Mouse (Mus musculus) urinary bladder, postnatal 10 days (tissue): Measurements from ENCODE around the gene Ctdspl2.
"Not testable (repeated sequence)": the region's sequence is repeated elsewhere in the genome, so short reads cannot be mapped to it uniquely, and the experiment has no call there.

Source experiments
- DNase-seq: peaks from one replicate; pipeline ENCODE4 v3.0.0; 2022; ENCODE audit warnings: low spot score

Gene Ctdspl2

GRCm38 (mm10) chr2:121955765-121956223, at the start of gene Ctdspl2, which contains the start of gene Mageb3:
Gene Ctdspl2 (plus strand): TSS chr2:121956001.
Gene Mageb3 (minus strand): TSS chr2:121956092.
- peak; percentile 78 for DNase-seq

DNA sequence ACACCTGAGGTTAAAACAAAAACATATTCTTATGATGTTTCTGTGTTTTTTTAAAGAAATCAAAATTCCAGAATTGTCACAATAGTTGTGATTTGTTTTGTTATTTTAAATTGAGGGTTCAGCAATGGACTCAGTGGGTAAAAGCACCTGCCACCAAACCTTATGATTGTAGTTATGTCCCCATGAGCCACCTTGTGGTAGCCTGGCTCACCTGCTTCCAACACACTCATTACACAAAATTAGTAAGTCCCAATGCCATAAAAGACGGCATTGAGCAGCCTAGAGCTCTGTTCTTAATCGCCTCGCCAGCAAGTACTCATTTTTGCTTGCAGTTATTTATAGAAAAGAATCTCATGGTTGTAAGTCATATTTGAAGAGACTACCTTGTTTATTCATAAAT, 45.8 kb upstream of the Ctdspl2 start:
- DNase-seq, result no peak

DNA sequence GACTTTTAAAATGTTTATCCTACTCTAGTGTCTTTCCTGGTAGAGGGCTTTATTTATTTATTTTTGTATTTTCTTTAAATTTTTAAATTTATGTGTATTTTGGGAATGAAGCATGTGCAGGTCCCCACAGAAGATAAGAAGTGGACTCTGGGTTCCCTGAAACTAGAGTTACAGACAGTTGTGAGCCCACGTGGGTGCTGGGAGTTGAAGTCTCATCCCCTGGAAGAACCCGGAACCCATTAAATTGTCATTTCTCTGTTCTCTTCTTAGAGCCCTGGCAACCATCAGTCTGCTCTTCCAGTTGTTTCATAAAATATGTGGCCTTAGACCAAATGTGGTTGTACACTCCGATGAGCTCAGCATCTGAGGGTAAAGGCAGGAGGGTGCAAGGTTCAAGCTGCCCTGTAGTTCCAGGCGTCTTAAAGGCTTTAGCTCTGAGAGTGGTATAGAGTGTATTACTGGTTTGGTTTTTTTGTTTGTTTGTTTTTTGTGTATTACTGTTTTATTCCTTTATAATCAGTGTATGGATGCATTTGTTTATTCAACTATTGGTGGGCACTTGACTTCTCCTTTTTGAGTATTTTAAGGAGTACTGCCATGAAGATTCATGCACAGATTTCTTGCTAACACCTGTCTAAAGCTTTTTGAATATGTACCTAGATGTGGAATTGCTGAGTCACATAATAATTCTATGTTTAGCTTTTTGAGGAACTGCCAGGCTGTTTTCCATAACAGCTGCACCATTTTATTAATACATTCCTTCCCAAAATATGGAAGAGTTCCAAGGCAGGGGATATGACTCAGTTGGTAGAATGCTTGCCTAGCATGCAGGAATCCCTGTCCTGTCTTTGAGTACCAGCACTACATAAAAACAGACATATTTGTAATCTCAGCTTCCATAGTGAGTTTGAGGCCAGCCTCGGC, 39.5 kb upstream of the Ctdspl2 start:
- no peak for DNase-seq

GRCm38 (mm10) chr2:121937624-121938023, 18.2 kb upstream of the Ctdspl2 start:
- DNase-seq, result not testable (repeated sequence)

GRCm38 (mm10) chr2:121943364-121943763, 12.4 kb upstream of the Ctdspl2 start:
- no peak for DNase-seq

- DNase-seq, result no peak
Measured at GRCm38 (mm10) chr2:121954971-121955656, 687 bp upstream of the Ctdspl2 start.

- DNase-seq, result peak; percentile 79
Measured at GRCm38 (mm10) chr2:121956224-121957018, 620 bp downstream of the Ctdspl2 start.

DNA sequence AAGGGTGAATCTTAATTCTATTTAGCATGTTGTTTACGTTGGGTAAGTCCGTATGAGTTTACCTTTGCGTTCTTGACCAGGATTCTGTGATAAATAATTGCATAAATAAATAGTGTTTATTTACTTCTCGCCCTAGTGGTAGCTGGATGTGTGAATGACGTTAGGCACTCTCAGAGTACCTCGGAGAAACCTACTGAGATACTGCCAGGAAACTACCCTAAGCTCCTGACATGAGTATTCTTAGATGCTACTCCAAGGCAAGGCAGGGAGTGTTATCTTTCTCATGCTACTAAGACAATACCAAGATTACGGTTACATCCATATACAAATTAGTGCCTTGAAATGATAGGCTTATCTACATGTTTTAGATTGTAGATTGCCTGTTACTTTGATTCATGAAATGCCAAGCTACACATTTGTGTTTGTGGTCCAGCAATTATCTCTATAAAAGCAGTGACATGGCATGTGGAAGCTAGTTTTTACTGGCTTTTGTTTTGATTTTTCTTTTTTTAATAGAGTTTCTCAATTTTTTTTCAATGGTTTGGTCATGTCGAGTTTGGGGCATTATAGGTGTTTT, 1.5 kb downstream of the Ctdspl2 start:
- no peak for DNase-seq

DNA sequence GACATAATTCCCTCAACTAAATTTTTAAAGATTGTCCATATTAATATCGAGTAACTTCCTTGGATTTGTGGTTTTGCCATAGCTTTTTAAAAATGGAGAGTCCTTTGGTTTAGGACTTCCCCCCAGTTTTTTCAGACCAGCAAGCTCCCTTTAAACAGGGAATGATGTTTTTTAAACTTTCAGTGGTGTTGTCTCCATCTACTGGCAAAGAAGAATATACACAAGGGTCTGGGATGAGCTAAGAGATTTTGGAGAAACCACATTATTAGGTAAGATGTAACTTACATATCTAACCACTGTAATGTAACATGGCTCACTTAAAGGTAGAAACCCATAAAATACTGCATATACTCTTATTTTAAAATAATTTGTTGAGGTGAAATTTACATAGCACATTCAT, 39.9 kb downstream of the Ctdspl2 start:
- DNase-seq, result no peak

- no peak for DNase-seq
Measured at GRCm38 (mm10) chr2:122008832-122009231, 53.0 kb downstream of the Ctdspl2 start.

- DNase-seq, result no peak
Measured at GRCm38 (mm10) chr2:122011441-122011840, 55.6 kb downstream of the Ctdspl2 start.

DNA sequence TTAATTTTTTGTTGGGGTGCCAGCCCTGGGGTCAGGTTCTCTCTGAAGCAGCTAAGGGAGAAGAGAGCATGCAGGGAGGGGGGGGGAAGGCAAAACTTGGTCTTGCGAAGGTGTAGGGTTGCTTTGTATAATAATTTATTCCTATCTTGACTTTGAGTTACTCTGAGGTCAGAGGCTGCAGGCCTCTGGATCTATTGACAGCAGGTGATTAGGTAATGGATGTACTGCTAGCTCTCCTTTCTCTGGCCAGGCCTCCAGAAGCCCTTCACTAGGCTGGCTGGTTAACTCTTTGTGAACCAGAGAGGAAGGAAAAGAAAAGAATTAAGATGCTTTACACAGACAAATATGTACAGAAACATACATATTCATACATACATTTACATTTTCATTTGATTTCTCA, 62.9 kb downstream of the Ctdspl2 start:
- DNase-seq, result no peak

DNA sequence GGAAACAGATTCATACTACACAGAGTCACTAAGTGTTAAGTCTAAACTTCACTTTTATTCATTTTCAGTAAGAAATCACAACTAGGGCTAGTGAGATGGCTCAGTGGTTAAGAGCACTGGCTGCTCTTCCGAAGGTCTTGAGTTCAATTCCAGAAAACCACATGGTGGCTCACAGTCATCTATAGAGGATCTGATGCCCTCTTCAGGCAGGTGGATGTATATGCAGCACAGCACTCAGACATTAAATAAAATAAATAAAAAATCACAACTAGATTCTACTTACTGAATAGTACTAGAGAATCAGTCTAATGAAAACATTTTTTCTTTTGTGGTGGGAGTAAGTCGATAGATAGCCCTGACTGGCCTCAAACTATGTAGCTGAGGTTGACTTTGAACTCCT, 66.5 kb downstream of the Ctdspl2 start:
- DNase-seq, result no peak

GRCm38 (mm10) chr2:122027091-122027490, 71.3 kb downstream of the Ctdspl2 start:
- DNase-seq, result not testable (repeated sequence)

DNA sequence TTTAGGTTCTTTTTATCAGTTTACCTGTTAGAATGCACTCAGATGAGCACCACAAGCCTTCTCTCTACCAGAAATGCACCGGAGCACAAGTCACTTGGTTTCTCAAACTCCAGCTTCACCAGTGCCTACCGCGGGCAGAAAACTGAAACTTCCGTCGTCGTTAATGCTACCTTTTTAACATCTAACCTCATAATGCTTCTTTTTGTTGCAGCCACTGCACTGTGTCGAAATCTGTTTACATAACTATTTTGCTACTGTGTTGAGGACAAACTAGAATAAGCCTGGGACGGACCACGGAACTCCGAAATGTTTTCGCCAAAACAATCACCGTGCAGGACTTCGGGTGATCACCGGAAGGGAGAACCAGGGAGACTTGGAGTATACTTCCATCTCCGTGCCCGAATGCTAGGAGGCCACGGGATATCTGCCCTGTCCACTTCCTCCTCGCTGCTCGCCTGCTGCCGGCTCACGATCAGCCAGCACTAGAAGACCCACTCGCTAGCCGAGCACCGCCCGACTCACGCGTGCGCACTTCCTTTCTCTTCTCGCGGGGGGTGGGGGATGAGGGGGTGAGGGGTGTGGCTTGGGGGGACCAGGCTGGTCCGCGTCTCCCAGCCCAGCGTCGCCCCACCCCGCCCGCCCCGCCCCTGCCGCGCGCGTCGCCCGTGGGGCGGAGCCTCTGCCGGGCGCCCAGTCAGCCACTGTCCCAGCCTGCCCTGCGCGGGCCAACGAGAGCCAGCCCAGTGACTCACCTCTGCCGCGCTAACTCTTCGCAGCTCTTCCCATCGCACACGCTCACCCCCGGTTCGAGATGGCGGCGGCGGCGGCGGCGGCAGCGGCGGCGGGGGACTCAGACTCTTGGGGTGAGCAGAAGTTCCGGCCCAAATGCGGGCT, 72.3 kb downstream of the Ctdspl2 start, which contains the start of gene Eif3j1:
Gene Eif3j1 (plus strand): TSS at position 685 of the 894 bp plus-strand sequence.
- DNase-seq, result peak; percentile 60

- DNase-seq, result no peak
Measured at GRCm38 (mm10) chr2:122028756-122029700, 73.2 kb downstream of the Ctdspl2 start.

GRCm38 (mm10) chr2:122031970-122032369, 76.2 kb downstream of the Ctdspl2 start:
- no peak for DNase-seq

GRCm38 (mm10) chr2:122036064-122036463, 80.3 kb downstream of the Ctdspl2 start:
- DNase-seq, result no peak

- DNase-seq, result no peak
Measured at GRCm38 (mm10) chr2:122043926-122044325, 88.1 kb downstream of the Ctdspl2 start.
